Mouse (Mus musculus) intestine, embryonic 16.5 days (tissue): ENCODE data around the gene Hdc. TPM values are rescaled to one million over a fixed set of nuclear protein-coding genes. Genes with fewer than 3 reads are reported as not detected.
A peak's percentile ranks its signal among the peaks of the same experiment; 100 is the strongest.

Source experiments
- ATAC-seq: fragments of 200-750 bp; cut with Nextera tagmentation; 2 replicates; pipeline ENCODE4 v1.8.0; 2017; ENCODE audit warnings: moderate TSS enrichment, moderate library complexity
- H3K27ac ChIP-seq: fragments of 300-500 bp; sonication (generic); 2 replicates; pipeline ENCODE4 v1.5.1; 2014; ENCODE audit warnings: mild to moderate bottlenecking, low read length
- H3K27me3 ChIP-seq: fragments of 300-500 bp; sonication (generic); replicated peaks from 2 replicates; pipeline ENCODE4 v1.6.1; 2014; ENCODE audit warnings: low read length, control low read depth, mixed read lengths; ENCODE audit not compliant: control insufficient read depth, insufficient read depth
- H3K36me3 ChIP-seq: fragments of 300-500 bp; sonication (generic); 2 replicates; pipeline ENCODE4 v1.6.1; 2014; ENCODE audit warnings: low read length, control low read depth; ENCODE audit not compliant: control insufficient read depth, insufficient read depth
- H3K4me1 ChIP-seq: fragments of 300-500 bp; sonication (generic); 2 replicates; pipeline ENCODE4 v1.6.1; 2014; ENCODE audit warnings: low read length, control low read depth, mixed read lengths; ENCODE audit not compliant: control insufficient read depth, insufficient read depth
- H3K4me2 ChIP-seq: fragments of 300-500 bp; sonication (generic); 2 replicates; pipeline ENCODE4 v1.6.1; 2014; ENCODE audit warnings: low read depth, low read length, control low read depth
- H3K4me3 ChIP-seq: fragments of 300-500 bp; sonication (generic); 2 replicates; pipeline ENCODE4 v1.5.1; 2014; ENCODE audit warnings: mild to moderate bottlenecking, low read length
- H3K9ac ChIP-seq: fragments of 300-500 bp; sonication (generic); 2 replicates; pipeline ENCODE4 v1.6.1; 2014; ENCODE audit warnings: low read depth, low read length
- H3K9me3 ChIP-seq: fragments of 300-500 bp; sonication (generic); 2 replicates; pipeline ENCODE4 v1.6.1; 2016; ENCODE audit warnings: low read length, control low read depth; ENCODE audit not compliant: control insufficient read depth
- WGBS: fragments of 180-500 bp; shearing (Covaris S2); extraction: QIAGEN DNeasy Blood & Tissue Kit; methylation state at CpG from one replicate; pipeline ENCODE4 v1.1.7; 2014; 5-methylcytosine and 5-hydroxymethylcytosine counted together
- polyA plus RNA-seq: library from polyadenylated mRNA; unstranded; fragments of >200 nt; fragmentation: Nextera tagmentation; extraction: Ambion mirVana; gene quantifications from 2 replicates; pipeline ENCODE4 v1.2.1, GENCODE M21; 2015

The Hdc gene
- polyA plus RNA-seq, 1 experiment from 2014 or later: 3.5 TPM

GRCm38 (mm10) chr2:126572163-126572562, 46.9 kb downstream of the Hdc start:
- Histone ChIP-seq H3K4me3 (no peak overlapping the region), H3K27ac (no peak overlapping the region), H3K9ac (no peak overlapping the region), H3K4me1 (no peaks in the 10 kb centered on the region), H3K9me3 (no peaks in the 10 kb centered on the region), H3K36me3 (no peaks in the 10 kb centered on the region), H3K27me3 (no peaks in the 10 kb centered on the region), H3K4me2 (no peak overlapping the region)
- no peak for ATAC-seq
- 61% methylated on average over 1 of the region's 1 CpGs for WGBS

- H3K27me3 ChIP-seq: no peaks in the 10 kb centered on the region
- H3K4me3 ChIP-seq: no peak overlapping the region
- no peaks in the 10 kb centered on the region for H3K4me1 ChIP-seq
- WGBS: 70% methylated on average over 17 of the region's 17 CpGs
- no peak overlapping the region for H3K4me2 ChIP-seq
- H3K36me3 ChIP-seq: no peaks in the 10 kb centered on the region
- H3K9me3 ChIP-seq: no peaks in the 10 kb centered on the region
- no peak overlapping the region for H3K9ac ChIP-seq
- H3K27ac ChIP-seq: no peak overlapping the region
- ATAC-seq: no peak
Observed at GRCm38 (mm10) chr2:126563411-126564105, 55.5 kb downstream of the Hdc start.

- no peaks in the 10 kb centered on the region for H3K9me3 ChIP-seq
- H3K27ac ChIP-seq: no peak overlapping the region
- H3K9ac ChIP-seq: no peak overlapping the region
- no peak for ATAC-seq
- 91% methylated on average over 1 of the region's 1 CpGs for WGBS
- H3K27me3 ChIP-seq: no peaks in the 10 kb centered on the region; the same call in 1 of the 2 replicates
- H3K4me1 ChIP-seq: no peaks in the 10 kb centered on the region
- no peak overlapping the region for H3K4me3 ChIP-seq
- no peak overlapping the region for H3K4me2 ChIP-seq
- no peaks in the 10 kb centered on the region for H3K36me3 ChIP-seq
Observed at GRCm38 (mm10) chr2:126560094-126560493, 59.0 kb downstream of the Hdc start.

GRCm38 (mm10) chr2:126555533-126555932, 63.6 kb downstream of the Hdc start:
- no peak for ATAC-seq
- H3K4me3 ChIP-seq: no peak overlapping the region
- WGBS: 82% methylated on average over 5 of the region's 5 CpGs
- H3K4me1 ChIP-seq: peaks cover 12% of the 10 kb centered on the region
- no peak overlapping the region for H3K9ac ChIP-seq
- no peak overlapping the region for H3K27ac ChIP-seq
- H3K27me3 ChIP-seq: peaks cover 26% of the 10 kb centered on the region
- no peaks in the 10 kb centered on the region for H3K9me3 ChIP-seq
- H3K36me3 ChIP-seq: no peaks in the 10 kb centered on the region
- no peak overlapping the region for H3K4me2 ChIP-seq

- ATAC-seq: peak; percentile 55
- Histone ChIP-seq H3K27ac (no peak overlapping the region), H3K4me2 (peak overlapping the region; percentile 98), H3K4me1 (peaks cover 12% of the 10 kb centered on the region), H3K9me3 (no peaks in the 10 kb centered on the region), H3K27me3 (peaks cover 26% of the 10 kb centered on the region), H3K9ac (peak overlapping the region; percentile 55), H3K4me3 (peak overlapping the region; percentile 59), H3K36me3 (no peaks in the 10 kb centered on the region)
- WGBS: 2% methylated on average over 26 of the region's 26 CpGs
Observed at GRCm38 (mm10) chr2:126553291-126553639, 65.8 kb downstream of the Hdc start.

GRCm38 (mm10) chr2:126552357-126553290, 66.5 kb downstream of the Hdc start, which contains the start of gene Slc27a2:
Gene Slc27a2 (plus strand): TSS chr2:126552407.
- Histone ChIP-seq H3K27ac (no peak within 1 kb of the TSS), H3K36me3 (no peaks in the 10 kb centered on the region), H3K9me3 (no peaks in the 10 kb centered on the region), H3K4me1 (peaks cover 12% of the 10 kb centered on the region), H3K4me3 (peak within 1 kb of the TSS; percentile 59), H3K9ac (peak within 1 kb of the TSS; percentile 55), H3K27me3 (peaks cover 26% of the 10 kb centered on the region), H3K4me2 (peak within 1 kb of the TSS; percentile 98)
- peak; percentile 89 for ATAC-seq
- 2% methylated on average over 61 of the region's 61 CpGs for WGBS

GRCm38 (mm10) chr2:126551896-126552295, 67.2 kb downstream of the Hdc start:
- H3K27me3 ChIP-seq: peaks cover 26% of the 10 kb centered on the region
- no peak overlapping the region for H3K4me3 ChIP-seq
- ATAC-seq: no peak
- H3K9me3 ChIP-seq: no peaks in the 10 kb centered on the region
- H3K36me3 ChIP-seq: no peaks in the 10 kb centered on the region
- H3K4me2 ChIP-seq: no peak overlapping the region
- H3K27ac ChIP-seq: no peak overlapping the region
- WGBS: 27% methylated on average over 5 of the region's 5 CpGs
- H3K9ac ChIP-seq: no peak overlapping the region
- peaks cover 12% of the 10 kb centered on the region for H3K4me1 ChIP-seq

GRCm38 (mm10) chr2:126551244-126551890, 67.7 kb downstream of the Hdc start:
- ATAC-seq: no peak
- H3K9me3 ChIP-seq: no peaks in the 10 kb centered on the region
- H3K9ac ChIP-seq: no peak overlapping the region
- no peak overlapping the region for H3K4me2 ChIP-seq
- H3K36me3 ChIP-seq: no peaks in the 10 kb centered on the region
- H3K27ac ChIP-seq: no peak overlapping the region
- H3K27me3 ChIP-seq: peaks cover 26% of the 10 kb centered on the region
- 79% methylated on average over 8 of the region's 8 CpGs for WGBS
- H3K4me3 ChIP-seq: no peak overlapping the region
- peaks cover 12% of the 10 kb centered on the region for H3K4me1 ChIP-seq

GRCm38 (mm10) chr2:126549681-126550080, 69.4 kb downstream of the Hdc start:
- H3K27ac ChIP-seq: no peak overlapping the region
- H3K36me3 ChIP-seq: no peaks in the 10 kb centered on the region
- no peak for ATAC-seq
- peaks cover 12% of the 10 kb centered on the region for H3K4me1 ChIP-seq
- no peak overlapping the region for H3K4me2 ChIP-seq
- H3K9me3 ChIP-seq: no peaks in the 10 kb centered on the region
- H3K4me3 ChIP-seq: no peak overlapping the region
- no peak overlapping the region for H3K9ac ChIP-seq
- WGBS: 67% methylated on average over 7 of the region's 7 CpGs
- peaks cover 26% of the 10 kb centered on the region for H3K27me3 ChIP-seq
